Mouse (Mus musculus) adrenal gland (tissue): ENCODE data around the gene Chchd3.

Experiments used
- intact Hi-C: fragments of 180-260 bp; cut with DNase I; formaldehyde crosslinking; loops from one replicate; pipeline ENCODE4 v1.15.1; 2025

Gene Chchd3

GRCm38 (mm10) chr6:33004607-33005006 lies 55.5 kb downstream of the Chchd3 start:
- intact Hi-C loops: no loop called here

GRCm38 (mm10) chr6:33002988-33003387 lies 57.1 kb downstream of the Chchd3 start:
- intact Hi-C loops: no loop called here

GRCm38 (mm10) chr6:33001271-33001670 lies 58.8 kb downstream of the Chchd3 start:
- intact Hi-C loops: no loop called here

- intact Hi-C loops: no loop called here
These were observed 63.5 kb downstream of the Chchd3 start for GRCm38 (mm10) chr6:32996597-32996996.

GRCm38 (mm10) chr6:32993847-32994246 lies 66.2 kb downstream of the Chchd3 start:
- intact Hi-C loops: no loop called here

GRCm38 (mm10) chr6:32990061-32990633 lies 69.9 kb downstream of the Chchd3 start:
- intact Hi-C loops: no loop called here

GRCm38 (mm10) chr6:32988561-32988960 lies 71.5 kb downstream of the Chchd3 start:
- intact Hi-C loops: no loop called here

- intact Hi-C loops: no loop called here
These were observed 76.2 kb downstream of the Chchd3 start for GRCm38 (mm10) chr6:32983876-32984275.

GRCm38 (mm10) chr6:32981253-32981652 lies 78.8 kb downstream of the Chchd3 start:
- intact Hi-C loops: no loop called here

- intact Hi-C loops: no loop called here
These were observed 81.2 kb downstream of the Chchd3 start for GRCm38 (mm10) chr6:32978811-32979210.

GRCm38 (mm10) chr6:32971926-32972325 lies 88.1 kb downstream of the Chchd3 start:
- intact Hi-C loops: no loop called here

GRCm38 (mm10) chr6:32968971-32969370 lies 91.1 kb downstream of the Chchd3 start:
- intact Hi-C loops: no loop called here

- intact Hi-C loops: no loop called here
These were observed 98.0 kb downstream of the Chchd3 start for GRCm38 (mm10) chr6:32962048-32962447.

- intact Hi-C loops: no loop called here
These were observed 98.6 kb downstream of the Chchd3 start for GRCm38 (mm10) chr6:32961477-32961876.

GRCm38 (mm10) chr6:32959816-32960550 lies 100.1 kb downstream of the Chchd3 start:
- intact Hi-C loops: no loop called here

- intact Hi-C loops: no loop called here
These were observed 104.6 kb downstream of the Chchd3 start for GRCm38 (mm10) chr6:32955481-32955880.

GRCm38 (mm10) chr6:32950973-32951372 lies 109.1 kb downstream of the Chchd3 start:
- intact Hi-C loops: no loop called here

- intact Hi-C loops: no loop called here
These were observed 110.4 kb downstream of the Chchd3 start for GRCm38 (mm10) chr6:32949702-32950101.

- intact Hi-C loops: no loop called here
These were observed 112.8 kb downstream of the Chchd3 start for GRCm38 (mm10) chr6:32947225-32947624.

- intact Hi-C loops: no loop called here
These were observed 115.1 kb downstream of the Chchd3 start for GRCm38 (mm10) chr6:32944956-32945355.

GRCm38 (mm10) chr6:32943651-32944050 lies 116.4 kb downstream of the Chchd3 start:
- intact Hi-C loops: no loop called here

GRCm38 (mm10) chr6:32940299-32940698 lies 119.8 kb downstream of the Chchd3 start:
- intact Hi-C loops: no loop called here

GRCm38 (mm10) chr6:32937643-32938042 lies 122.4 kb downstream of the Chchd3 start:
- intact Hi-C loops: no loop called here
